Mouse (Mus musculus) myocyte (in vitro differentiated cells): ENCODE data around the gene Hoxa6.

ENCODE experiments used
- MAX ChIP-seq: IDR thresholded peaks from one replicate; pipeline ENCODE4 v1.6.1; 2011; ENCODE audit warnings: low read depth, mild to moderate bottlenecking, control low read depth
- POLR2A ChIP-seq: IDR thresholded peaks from one replicate; pipeline ENCODE4 v1.6.1; 2011; ENCODE audit warnings: low read depth, mild to moderate bottlenecking, control low read depth, moderate library complexity; ENCODE audit not compliant: insufficient read length
- REST ChIP-seq: IDR thresholded peaks from one replicate; pipeline ENCODE4 v1.6.1; 2011; ENCODE audit warnings: mild to moderate bottlenecking, control low read depth, moderate library complexity; ENCODE audit not compliant: insufficient read depth, insufficient read length
- USF1 ChIP-seq: IDR thresholded peaks from one replicate; pipeline ENCODE4 v1.6.1; 2011; ENCODE audit warnings: low read depth, mild to moderate bottlenecking, control low read depth, moderate library complexity

GRCm38 (mm10) chr6:52252016-52252774, 43.7 kb upstream of the Hoxa6 start:
- TF ChIP-seq REST (no peak), POLR2A (no peak), USF1 (no peak), MAX (no peak)
